In genomic region chr15:91673569-91673905, GRCm38 (mm10) we compare ENCODE assay signal across 8 mouse cellular contexts. TPM values are rescaled to one million over a fixed set of nuclear protein-coding genes. Genes with fewer than 3 reads are reported as not detected.
DNase-seq lines count a peak whose midpoint lies in the region; ATAC-seq and TF ChIP-seq lines count a peak whose summit lies in the region.

No protein-coding gene starts in this region.

- no peaks in the 10 kb centered on the region for H3K36me3 ChIP-seq in heart, embryonic 14.5 days (ENCODE audit: control insufficient read depth, insufficient read depth, low read length)
- H3K36me3 ChIP-seq in forebrain, embryonic 16.5 days (ENCODE audit: control insufficient read depth, insufficient read depth) = no peaks in the 10 kb centered on the region
- H3K36me3 ChIP-seq in liver, embryonic 15.5 days (replicated peaks) = no peaks in the 10 kb centered on the region

- no peak for ATAC-seq in heart, embryonic 14.5 days (ENCODE audit: insufficient number of reproducible peaks, insufficient read depth, low FRiP score, low read depth)
- ATAC-seq in forebrain, embryonic 16.5 days = no peak
- no peak for ATAC-seq in liver, embryonic 15.5 days (ENCODE audit: insufficient read depth)

- TF ChIP-seq POLR2A in bone marrow, adult 2 months (IDR thresholded peaks at IDR 0.05; ENCODE audit: borderline replicate concordance, control insufficient read depth, low read depth, low read length) = no peak

- H3K27ac ChIP-seq in heart, embryonic 14.5 days (replicated peaks in 1 of 2; ENCODE audit: control insufficient read depth in 1 of 2, insufficient read depth in 1 of 2, low read depth in 2 of 2, low read length in 2 of 2) = peak overlapping the region; percentile 87 to 92
- peak overlapping the region; percentile 79 for H3K27ac ChIP-seq in bone marrow, adult 2 months (ENCODE audit: control insufficient read depth, insufficient read depth, low read depth, low read length, poor library complexity)
- H3K27ac ChIP-seq in forebrain, embryonic 16.5 days (ENCODE audit: low read length) = no peak overlapping the region
- peak overlapping the region; percentile 64 for H3K27ac ChIP-seq in liver, embryonic 15.5 days (replicated peaks)

- TF ChIP-seq CTCF in bone marrow, adult 2 months (IDR thresholded peaks at IDR 0.05; ENCODE audit: control insufficient read depth, insufficient read depth, low read length) = no peak

- no peaks in the 10 kb centered on the region for H3K9me3 ChIP-seq in heart, embryonic 14.5 days (ENCODE audit: control insufficient read depth, low read length)
- H3K9me3 ChIP-seq in forebrain, embryonic 16.5 days (ENCODE audit: control insufficient read depth, low read length) = no peaks in the 10 kb centered on the region
- no peaks in the 10 kb centered on the region for H3K9me3 ChIP-seq in liver, embryonic 15.5 days (replicated peaks)

- H3K4me1 ChIP-seq in heart, embryonic 14.5 days (ENCODE audit: control insufficient read depth in 2 of 2, insufficient read depth in 2 of 2, low read length in 2 of 2) = peaks cover 0 to 10% of the 10 kb centered on the region in 2 experiments; a peak in 1 of 4 replicates
- no peaks in the 10 kb centered on the region; the same call in 1 of the 2 replicates for H3K4me1 ChIP-seq in bone marrow, adult 2 months (ENCODE audit: control insufficient read depth, insufficient read depth, low read length)
- no peaks in the 10 kb centered on the region; the same call in 1 of the 2 replicates for H3K4me1 ChIP-seq in forebrain, embryonic 16.5 days (replicated peaks; ENCODE audit: control insufficient read depth, insufficient read depth, low read length)
- H3K4me1 ChIP-seq in liver, embryonic 15.5 days (replicated peaks) = 0 out of 2 replicates have a peak, but pooled peaks cover 3% of the 10 kb centered on the region

- H3K4me2 ChIP-seq in heart, embryonic 14.5 days (ENCODE audit: low read length) = peak overlapping the region; percentile 82
- peak overlapping the region; percentile 72 for H3K4me2 ChIP-seq in forebrain, embryonic 16.5 days (ENCODE audit: low read length)
- peak overlapping the region; percentile 64 for H3K4me2 ChIP-seq in liver, embryonic 15.5 days

- H3K27me3 ChIP-seq in heart, embryonic 14.5 days (ENCODE audit: control insufficient read depth, insufficient read depth, low read length) = no peaks in the 10 kb centered on the region
- H3K27me3 ChIP-seq in forebrain, embryonic 16.5 days (replicated peaks; ENCODE audit: control insufficient read depth, insufficient read depth, low read length) = no peaks in the 10 kb centered on the region
- peaks cover 4% of the 10 kb centered on the region; the same call in 1 of the 2 replicates for H3K27me3 ChIP-seq in liver, embryonic 15.5 days

- intact Hi-C loops in heart, postnatal 25 days (cut with DNase I) = loop anchor here (5.0 kb wide), 1 partner anchor 66 kb away; no protein-coding TSS in a partner anchor

- H3K4me3 ChIP-seq in heart, embryonic 14.5 days (ENCODE audit: control insufficient read depth in 1 of 2, insufficient read depth in 1 of 2, low read depth in 1 of 2, low read length in 2 of 2) = peak overlapping the region; percentile 57 to 69
- H3K4me3 ChIP-seq in bone marrow, adult 2 months (replicated peaks; ENCODE audit: control insufficient read depth, low read depth, low read length) = peak overlapping the region; percentile 84
- peak overlapping the region; percentile 54 for H3K4me3 ChIP-seq in forebrain, embryonic 16.5 days (replicated peaks; ENCODE audit: low read length)
- peak overlapping the region; percentile 50 for H3K4me3 ChIP-seq in liver, embryonic 15.5 days (replicated peaks)

- 14% methylated on average over 5 of the region's 5 CpGs for WGBS in heart, embryonic 14.5 days
- 22% methylated on average over 5 of the region's 5 CpGs for WGBS in bone marrow, adult 2 months
- WGBS in forebrain, embryonic 16.5 days = 28% methylated on average over 5 of the region's 5 CpGs
- 34% methylated on average over 5 of the region's 5 CpGs for WGBS in liver, embryonic 15.5 days (ENCODE audit: insufficient replicate concordance)

- peak overlapping the region; percentile 75 for H3K9ac ChIP-seq in heart, embryonic 14.5 days (ENCODE audit: low read length)
- peak overlapping the region; percentile 68 for H3K9ac ChIP-seq in forebrain, embryonic 16.5 days (replicated peaks; ENCODE audit: low read depth, low read length)
- peak overlapping the region; percentile 39; the same call in 1 of the 2 replicates for H3K9ac ChIP-seq in liver, embryonic 15.5 days

- no peak for DNase-seq in heart, postnatal 25 days (ENCODE audit: low spot score)
- no peak for DNase-seq in embryo, embryonic 11 days
- DNase-seq in MN1 (ENCODE audit: low spot score) = no peak
- DNase-seq in gastrocnemius, postnatal 4 days (ENCODE audit: low spot score in 2 of 2) = no peak

RNA-seq across cellular contexts. Expression of gene Lrrk2, which starts 0.6 kb away (rescaled TPM):
- 6.6 and 8.3 TPM in 2 replicates for polyA plus RNA-seq in heart, embryonic 14.5 days (2014; fragmentation: Nextera tagmentation; extraction: Ambion mirVana)
- 10 to 100 TPM; 11.2 to 12.4 TPM for total RNA-seq in heart, postnatal 25 days (2021)
- 7.4 and 20.5 TPM in 2 replicates for polyA plus RNA-seq in bone marrow, adult 2 months (2011; ENCODE audit: insufficient read depth, insufficient read length, low replicate concordance, missing spikeins)
- polyA plus RNA-seq in forebrain, embryonic 16.5 days (2015; fragmentation: Nextera tagmentation; extraction: Ambion mirVana) = 1.5 and 1.8 TPM in 2 replicates
- 1.4 and 1.5 TPM in 2 replicates for polyA plus RNA-seq in liver, embryonic 15.5 days (2015; fragmentation: Nextera tagmentation; extraction: Ambion mirVana)
- total RNA-seq in gastrocnemius, postnatal 4 days (2021) = 1 to 10 TPM; 9.5 to 9.8 TPM
